Mouse (Mus musculus): ENCODE measurements around the gene Slc9a8.

The Slc9a8 gene

GRCm38 (mm10) chr2:167449331-167450275, 28.1 kb downstream of the Slc9a8 start:
- DNase-seq (ENCODE audit: low spot score), result no peak

DNA sequence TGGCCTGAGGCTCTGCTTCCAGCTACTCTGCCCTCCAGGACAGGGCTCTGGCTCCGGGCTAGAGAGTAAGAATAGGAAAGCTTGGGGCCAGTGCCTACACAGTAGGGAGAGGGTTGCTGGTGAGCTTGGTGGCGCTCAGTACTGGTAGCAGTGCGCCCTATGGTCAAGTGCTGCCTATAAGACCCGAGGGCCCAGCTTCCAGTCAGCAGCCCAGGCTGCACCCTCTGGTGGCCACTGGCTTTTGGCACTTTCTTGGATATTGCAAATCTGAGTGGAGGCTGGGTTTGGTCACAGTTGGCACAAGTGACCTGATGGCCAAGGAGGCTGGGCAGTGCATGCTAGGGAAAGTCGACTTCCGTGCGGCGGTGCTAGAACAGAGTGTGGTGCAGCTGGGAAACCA, 29.1 kb downstream of the Slc9a8 start:
- no peak for DNase-seq (ENCODE audit: low spot score)

GRCm38 (mm10) chr2:167453814-167454213, 32.3 kb downstream of the Slc9a8 start:
- no peak for DNase-seq (ENCODE audit: low spot score)

DNA sequence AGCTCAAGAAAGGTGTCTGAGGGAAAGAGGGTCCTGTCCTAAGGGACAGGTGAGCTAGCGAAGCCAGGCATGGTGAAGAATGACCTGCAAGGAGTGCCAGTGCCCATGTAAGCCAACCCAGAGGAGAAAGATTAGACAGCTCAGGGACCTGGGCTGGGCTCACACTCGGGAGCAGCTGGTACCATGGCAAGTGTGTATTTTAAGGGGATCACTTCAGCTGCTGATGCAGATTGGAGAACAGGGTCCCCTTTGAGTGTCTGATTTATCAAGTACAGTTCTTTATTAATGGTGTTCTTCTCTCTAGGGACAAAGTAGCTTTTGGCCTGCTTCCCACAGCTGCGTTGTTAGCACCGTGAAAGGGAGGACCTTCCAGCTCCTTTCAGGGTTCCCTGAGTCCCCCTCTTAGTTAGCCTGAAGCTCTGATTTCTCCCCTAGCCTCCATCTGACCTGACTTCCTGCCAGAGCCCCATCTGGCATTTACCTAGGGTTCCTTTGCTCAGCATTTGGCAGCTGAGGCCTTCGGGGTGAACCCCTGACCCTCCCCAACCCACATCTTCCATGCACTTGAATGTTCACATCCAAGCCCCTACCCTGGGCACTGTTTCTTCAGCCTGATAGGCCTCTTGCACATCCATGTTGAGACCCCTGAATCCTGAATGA, 35.0 kb downstream of the Slc9a8 start:
- DNase-seq (ENCODE audit: low spot score), result no peak

GRCm38 (mm10) chr2:167457213-167457612, 35.7 kb downstream of the Slc9a8 start:
- no peak for DNase-seq (ENCODE audit: low spot score)

- DNase-seq (ENCODE audit: low spot score), result no peak
These were observed 37.0 kb downstream of the Slc9a8 start for GRCm38 (mm10) chr2:167458548-167458947.

GRCm38 (mm10) chr2:167459071-167459865, 37.8 kb downstream of the Slc9a8 start:
- DNase-seq (ENCODE audit: low spot score), result no peak

GRCm38 (mm10) chr2:167462954-167463353, 41.4 kb downstream of the Slc9a8 start:
- no peak for DNase-seq (ENCODE audit: low spot score)

DNA sequence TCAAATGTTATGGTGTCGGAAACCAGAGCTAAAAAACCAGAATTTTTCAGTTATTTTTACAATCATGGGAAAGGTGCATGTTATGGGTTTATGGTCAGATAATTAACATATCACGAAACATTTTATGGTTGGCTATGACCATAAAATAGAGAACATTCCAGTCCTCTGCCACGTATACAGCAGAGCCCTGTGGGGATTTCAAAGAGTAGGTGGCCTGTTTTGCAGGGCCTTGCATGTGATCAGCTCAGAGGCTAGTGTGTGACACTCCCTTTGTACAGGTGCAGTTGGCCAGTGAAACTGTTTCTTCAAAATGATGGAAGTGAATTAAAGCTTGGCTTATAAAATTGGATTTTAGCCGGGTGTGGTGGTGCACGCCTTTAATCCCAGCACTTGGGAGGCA, 42.3 kb downstream of the Slc9a8 start:
- DNase-seq (ENCODE audit: low spot score), result no peak

GRCm38 (mm10) chr2:167465951-167466350, 44.4 kb downstream of the Slc9a8 start:
- no peak for DNase-seq (ENCODE audit: low spot score)

DNA sequence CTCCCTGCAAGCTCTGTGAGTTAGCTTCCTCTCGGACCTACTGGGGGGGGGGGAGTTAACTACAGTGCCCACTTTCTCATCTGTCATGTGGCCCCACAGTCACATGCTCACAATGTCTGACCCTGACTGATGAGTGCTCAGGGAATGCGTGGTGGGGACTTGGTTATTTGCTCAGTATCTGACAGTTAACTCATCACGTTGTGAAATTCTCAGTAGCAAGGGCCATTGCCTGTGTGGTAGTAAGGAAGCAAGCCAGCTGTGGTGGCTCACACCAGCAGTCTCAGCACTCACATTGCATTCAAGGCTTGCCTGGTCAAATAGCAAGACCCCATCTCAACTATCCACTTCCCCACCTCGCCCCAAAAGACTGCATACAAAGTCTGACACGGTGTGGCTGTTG, 45.7 kb downstream of the Slc9a8 start:
- no peak for DNase-seq (ENCODE audit: low spot score)

DNA sequence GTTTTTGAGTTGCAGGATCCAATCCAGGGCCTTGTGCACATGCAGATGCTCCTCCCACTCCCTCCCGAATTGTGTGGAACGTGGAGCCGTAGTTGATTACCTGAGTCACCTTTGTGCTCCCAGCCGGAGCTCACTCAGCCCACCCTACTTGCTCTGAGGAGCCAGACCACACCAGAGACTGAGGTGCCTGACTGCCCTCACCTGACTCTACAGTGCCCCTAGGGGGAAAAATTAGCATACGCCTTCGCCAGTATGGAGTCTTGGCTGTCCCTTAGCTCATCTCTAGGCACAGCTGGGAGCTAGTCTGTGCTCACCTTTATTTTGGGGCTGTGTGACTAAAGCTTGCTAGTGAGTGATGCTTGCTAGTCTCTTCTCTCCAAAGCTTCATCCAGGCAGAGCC, 46.9 kb downstream of the Slc9a8 start:
- DNase-seq (ENCODE audit: low spot score), result no peak

DNA sequence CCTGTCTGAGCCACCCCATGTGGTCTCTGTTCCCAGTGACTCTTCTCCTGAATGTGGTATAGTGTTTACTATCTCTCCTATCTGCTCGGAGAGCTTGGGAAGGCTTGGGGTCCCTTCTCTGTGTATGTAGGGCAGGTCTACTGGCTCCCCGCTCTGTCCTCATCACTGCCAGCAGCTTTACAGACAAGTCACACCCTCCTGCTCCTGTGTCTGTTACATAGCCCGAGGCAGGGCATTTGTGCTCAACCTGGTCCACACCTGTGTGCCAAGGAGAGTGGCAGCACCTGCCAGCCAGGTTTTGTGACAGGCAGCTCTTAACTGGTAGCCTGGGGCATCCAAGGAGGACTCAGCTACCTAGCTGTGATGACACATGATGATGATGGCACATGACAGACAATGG, 49.1 kb downstream of the Slc9a8 start:
- no peak for DNase-seq (ENCODE audit: low spot score)

DNA sequence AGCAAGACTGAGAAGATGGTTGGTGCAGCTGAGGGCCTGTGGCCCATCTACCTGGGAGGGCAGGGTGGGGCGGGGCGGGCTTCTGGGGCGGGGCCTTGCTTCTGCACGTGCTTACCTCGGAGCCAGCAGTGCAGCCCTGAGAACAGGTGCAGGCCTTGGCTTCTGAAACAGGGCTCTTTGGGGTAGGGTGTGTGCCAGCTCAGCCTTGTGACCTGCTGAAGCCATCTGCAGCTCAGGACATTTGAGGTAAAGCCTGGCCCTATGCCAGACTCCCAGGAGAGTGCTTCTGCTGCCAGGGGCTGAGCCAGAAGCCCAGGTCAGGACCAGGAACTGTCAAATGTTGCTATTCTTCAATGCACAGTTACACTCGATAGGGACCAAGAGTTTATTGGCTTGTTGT, 50.1 kb downstream of the Slc9a8 start:
- no peak for DNase-seq (ENCODE audit: low spot score)

DNA sequence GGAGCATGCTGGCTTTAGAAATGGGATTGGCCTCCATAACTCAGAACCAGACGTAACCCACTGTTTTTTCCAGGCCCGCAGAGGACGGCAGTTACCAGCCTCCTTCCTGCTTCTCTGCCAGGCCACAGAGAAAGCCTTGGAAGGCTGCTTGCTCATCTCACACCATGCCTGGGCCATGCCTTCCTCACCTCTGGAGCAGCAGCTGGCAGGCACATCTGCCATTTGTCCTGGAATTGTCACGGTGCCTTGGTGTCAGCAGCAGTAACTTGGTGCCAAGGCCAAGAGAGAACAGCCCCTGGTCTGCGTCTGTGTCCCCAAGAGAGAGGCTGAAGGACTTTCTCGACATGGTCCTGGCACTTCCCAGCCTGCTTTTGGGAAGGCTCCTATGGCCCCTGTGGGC, 52.7 kb downstream of the Slc9a8 start:
- no peak for DNase-seq (ENCODE audit: low spot score)

- no peak for DNase-seq (ENCODE audit: low spot score)
These were observed 54.1 kb downstream of the Slc9a8 start for GRCm38 (mm10) chr2:167475596-167475995.

DNA sequence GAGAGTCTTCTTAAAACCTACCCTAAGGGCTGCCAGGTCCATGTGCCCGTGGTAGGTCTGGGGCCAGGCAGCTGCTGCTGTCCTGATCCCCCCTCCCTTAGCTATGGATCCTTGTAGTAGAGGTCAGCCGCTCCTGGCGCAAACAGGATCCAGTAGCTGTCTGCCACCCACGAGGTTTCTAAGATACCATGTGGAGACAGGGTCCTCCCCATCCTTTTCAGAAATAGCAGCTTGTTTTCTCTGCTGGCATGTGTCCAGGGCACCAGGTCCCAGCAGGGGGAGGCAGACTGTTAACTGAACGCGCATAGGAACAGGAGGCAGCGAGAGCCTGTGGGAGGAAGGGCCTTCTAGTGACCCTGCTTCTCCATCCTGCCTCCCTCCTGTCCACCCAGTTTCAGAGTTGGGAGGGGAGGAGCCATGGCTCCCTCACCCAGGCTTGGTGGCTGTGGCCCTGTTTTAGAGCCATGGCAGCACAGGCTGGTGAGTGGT, 54.7 kb downstream of the Slc9a8 start:
- no peak for DNase-seq (ENCODE audit: low spot score)

DNA sequence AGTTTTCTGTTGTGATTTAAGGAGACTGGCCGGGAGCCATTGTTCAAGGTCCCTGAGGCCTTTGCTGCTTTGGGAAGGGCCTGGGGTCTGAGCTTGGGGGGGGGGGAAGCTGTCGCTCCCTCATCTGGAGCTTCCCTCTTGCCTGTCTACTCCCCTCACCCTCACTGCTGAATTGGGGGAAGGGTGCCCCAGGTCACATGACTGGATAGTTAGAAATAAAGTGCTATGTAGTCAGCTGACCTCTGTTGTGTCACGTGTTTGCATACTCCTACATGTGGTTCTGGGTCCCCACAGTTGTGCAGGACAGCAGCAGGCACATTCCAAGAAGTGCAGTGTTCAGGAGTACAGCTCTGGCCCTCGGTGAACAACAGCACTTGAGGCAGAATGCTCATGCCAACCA, 55.2 kb downstream of the Slc9a8 start:
- DNase-seq (ENCODE audit: low spot score), result no peak

DNA sequence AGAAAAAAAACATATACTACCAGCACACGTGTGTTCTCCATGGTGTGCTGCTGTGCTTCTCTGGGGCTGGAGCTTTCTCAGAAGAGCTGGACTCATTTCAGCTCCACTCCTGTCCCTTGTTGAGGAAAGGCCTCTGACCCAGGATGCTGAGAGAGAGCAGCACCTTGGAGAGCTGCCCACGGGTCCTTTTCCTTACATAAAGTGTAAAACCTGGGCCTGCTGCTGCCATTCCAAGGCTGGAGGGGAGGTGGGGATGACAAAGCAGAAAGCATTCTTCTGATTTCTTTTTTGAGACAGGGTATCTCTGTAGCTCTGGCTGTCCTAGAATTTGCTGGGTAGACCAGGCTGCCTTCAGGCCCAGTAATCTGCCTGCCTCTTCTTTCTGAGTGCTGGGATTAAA, 56.6 kb downstream of the Slc9a8 start:
- DNase-seq (ENCODE audit: low spot score), result no peak

GRCm38 (mm10) chr2:167479501-167479900, 58.0 kb downstream of the Slc9a8 start:
- no peak for DNase-seq (ENCODE audit: low spot score)

DNA sequence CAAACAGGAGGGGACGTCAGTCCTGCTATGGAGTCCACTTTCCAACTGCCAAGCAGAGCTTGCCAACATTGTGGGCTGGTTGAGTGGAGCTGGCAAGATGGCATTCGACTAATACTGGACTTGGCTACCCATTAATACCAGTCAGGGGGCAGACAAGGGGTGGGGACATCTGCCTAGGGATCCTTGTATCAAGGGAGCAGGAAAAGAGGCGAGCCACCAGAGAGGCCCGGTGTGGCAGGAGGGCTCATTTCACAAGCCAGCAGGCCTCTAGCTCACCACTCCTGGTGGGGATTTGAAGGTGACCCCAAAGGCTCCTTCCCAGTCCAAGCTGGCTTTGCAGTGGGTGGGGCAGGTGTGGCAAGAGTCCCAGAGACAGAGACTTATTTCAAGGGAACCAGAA, 61.2 kb downstream of the Slc9a8 start:
- DNase-seq (ENCODE audit: low spot score), result no peak

DNA sequence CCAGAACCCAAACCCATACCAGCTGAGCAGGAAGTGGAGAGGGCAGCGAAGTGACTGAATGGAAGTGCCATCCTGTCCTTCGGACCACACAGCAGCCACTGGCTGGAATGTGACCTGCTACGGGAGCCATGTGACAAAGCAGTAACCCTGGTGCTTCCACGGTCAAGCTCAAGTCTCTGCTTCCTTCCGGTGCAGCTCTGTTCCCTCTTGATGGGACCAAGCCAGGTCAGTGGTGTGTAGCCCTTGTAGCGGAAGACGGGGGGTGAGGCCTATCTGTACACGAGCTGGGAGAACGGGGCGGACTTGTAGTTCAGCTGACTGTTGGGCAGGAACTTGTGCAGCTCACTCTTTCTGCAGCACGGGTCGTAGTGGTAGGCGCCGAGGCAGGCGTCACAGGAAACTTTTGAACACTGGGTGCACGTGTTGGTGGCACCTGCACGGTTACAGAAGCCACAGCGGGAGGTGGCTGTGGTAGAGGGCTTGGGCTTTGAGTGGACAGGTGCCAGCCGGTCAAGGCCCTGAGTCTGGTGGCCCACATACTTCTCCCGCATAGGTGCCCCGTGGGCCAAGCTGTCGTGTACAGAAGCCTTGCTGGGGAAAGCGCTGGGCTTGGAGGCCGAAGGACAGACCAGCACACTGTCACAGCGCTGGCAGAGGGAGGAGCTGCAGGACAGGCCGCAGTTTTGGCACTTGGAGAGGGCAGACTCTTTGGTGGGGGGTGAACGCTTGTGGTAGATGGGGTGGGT, 61.7 kb downstream of the Slc9a8 start:
- no peak for DNase-seq (ENCODE audit: low spot score)

Measured in urinary bladder, postnatal 10 days (tissue).